Mouse (Mus musculus): ENCODE measurements at regions not wholly inside any gene's neighbourhood (a gene's known extent, or its start where the extent isn't known, plus 50 kb on each side); places are given as distances from the start of the nearest gene placed in this dataset.

DNA sequence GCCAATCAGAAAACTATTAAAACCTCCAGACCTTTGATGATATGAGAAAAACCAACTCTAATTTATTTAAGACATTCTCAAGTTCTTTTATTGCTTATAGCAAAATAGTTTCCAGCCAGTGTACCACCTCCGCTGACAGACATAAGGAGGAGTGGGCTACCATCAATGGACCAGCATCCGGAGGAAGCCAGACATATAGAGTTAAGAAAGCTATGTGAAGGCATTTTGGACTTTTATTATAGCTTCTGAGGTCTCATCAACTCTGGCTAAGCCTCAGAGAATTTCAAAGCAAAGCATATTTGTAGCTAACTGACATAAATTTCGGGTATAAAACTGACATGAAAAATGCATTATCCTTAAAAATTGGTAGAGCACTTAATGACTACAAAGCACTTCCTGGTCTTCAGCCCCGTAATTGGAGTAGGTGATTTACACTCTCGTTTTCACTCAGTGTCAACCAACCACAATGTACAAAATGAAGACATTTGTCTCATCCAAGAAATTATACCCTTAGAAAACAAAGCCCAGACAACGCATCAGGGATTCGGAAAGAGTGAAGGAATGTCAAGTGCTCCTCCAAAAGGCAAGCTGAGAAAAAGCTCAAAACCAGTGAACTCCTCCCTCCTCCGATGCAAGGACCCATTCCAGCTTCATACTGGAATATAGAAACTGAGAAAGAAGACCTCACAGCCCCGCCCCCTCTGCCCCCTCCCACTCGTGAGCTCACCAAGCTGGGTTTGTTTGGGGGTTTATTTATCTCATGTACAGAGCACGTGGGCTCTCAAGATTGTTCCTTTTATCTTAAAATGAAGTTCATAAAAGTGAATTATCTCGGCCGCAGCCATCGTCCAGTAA, 208.5 kb downstream of the Mreg start:
- intact Hi-C loops (cut with DNase I): no loop called here

DNA sequence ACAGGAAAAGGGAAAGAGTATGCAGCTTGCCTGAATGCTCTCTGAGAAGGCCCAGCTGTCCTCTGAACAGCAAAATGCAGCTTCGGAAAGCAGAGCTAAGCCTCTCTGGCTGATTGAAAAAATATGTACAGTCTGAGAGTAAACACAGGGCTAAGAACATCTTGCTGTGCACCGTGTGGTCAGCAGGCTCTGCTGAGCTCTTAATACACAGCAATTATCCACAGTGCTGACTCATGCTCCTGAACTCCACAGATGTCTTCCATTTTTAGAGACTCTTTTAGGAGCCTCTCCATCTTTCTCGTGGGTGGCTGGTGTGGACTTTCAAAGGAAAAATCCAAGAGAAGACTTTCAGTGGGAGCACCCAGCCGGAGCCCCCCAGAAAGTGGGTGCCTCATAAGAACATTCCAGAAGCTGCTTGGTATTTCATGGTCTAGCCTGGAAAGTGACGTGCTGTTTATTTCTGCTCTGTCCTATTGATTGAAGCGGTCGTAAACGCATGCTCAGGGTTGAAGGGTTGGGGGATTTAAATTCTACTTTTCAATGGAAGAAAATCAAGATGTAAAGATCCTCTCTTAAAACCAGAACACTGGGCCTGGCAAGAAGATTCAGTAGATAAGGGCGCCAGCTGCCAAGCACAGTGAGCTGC, 209.5 kb downstream of the Mreg start:
- intact Hi-C loops (cut with DNase I): no loop called here

DNA sequence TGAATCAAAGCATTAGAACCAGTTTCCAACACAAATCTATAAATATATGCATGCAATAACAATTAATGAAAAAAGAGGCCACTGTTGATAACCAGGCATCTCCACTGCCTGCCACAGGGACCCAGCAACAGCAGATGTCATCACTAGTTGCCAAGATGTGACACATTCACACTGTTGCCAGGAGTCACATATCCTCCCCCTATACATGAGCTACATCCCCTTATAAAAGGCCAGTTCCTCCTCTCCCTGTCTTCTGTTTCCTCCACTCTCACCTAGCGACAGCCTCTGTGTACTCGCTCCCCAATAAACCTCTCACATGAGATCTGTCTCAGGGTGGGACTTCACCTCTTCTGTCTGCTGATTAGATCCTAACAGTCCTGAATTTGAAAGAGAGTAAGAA, 211.4 kb downstream of the Mreg start:
- intact Hi-C loops (cut with DNase I): no loop called here

DNA sequence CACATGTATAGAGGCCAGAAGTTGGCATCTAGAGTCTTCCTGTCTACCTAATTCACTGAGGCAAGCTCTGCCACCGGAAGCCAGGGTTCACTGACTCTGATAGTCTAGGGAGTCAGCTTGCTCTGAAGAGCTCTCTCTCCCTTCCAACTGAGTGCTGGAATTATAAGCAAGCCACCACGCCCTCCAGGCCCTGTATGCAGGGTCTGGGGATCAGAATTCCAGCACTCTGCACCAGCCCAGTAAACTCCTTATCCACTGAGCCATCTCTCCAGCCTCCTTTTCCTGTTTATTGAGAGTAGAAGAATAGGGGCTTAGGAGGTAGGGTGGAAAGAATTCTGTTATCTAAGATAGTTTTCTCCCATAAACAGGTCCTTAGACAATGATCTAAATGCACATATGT, 215.3 kb downstream of the Mreg start:
- intact Hi-C loops (cut with DNase I): no loop called here

DNA sequence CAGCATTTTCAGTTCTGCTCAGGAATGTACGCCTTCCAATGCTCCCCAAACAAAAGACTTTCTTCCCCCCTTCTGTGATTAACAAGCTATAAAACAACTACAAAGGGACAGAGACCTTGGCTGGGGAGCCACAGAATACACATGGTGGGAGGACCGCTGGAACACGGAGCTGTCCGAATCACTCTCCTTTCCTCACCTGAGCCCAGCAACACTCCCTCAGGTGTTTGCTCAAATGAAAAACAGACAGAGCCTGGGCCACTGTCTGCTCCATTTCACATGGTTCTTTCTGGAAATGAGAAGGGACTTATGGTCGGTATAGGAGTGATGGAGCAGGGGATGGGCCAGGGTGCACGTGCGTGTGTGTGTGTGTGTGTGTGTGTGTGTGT, 215.9 kb downstream of the Mreg start:
- intact Hi-C loops (cut with DNase I): no loop called here

DNA sequence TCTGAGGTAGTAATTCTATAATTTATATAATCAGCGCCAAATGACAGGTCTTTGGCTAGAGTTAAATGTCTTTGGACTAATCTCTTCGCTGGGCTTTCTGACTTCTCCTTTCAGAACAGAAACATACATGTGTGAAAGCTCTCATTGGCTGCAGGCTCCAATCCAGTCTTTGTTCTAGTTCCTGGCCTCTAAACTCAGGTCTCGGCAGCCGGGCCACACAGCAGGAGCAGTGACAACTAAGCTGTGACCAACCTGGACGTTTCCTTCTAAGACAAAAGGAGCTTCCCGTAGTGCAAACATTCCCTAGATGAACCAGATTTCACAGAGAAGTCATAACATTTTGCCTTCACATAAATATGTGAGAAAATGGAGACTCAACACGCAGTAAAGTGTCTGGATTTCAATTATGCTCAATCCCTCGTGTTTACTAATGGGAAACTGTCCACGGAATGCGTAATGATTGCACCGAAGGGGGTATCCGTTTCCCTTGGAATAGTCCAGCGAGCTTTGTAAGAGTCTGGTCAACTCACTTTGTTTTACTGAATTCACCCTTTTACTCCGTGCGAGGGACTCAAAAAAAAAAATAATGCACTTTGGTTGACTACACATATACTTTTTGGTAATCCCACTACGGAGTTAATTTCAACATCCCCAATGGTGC, 216.4 kb downstream of the Mreg start:
- intact Hi-C loops (cut with DNase I): no loop called here

DNA sequence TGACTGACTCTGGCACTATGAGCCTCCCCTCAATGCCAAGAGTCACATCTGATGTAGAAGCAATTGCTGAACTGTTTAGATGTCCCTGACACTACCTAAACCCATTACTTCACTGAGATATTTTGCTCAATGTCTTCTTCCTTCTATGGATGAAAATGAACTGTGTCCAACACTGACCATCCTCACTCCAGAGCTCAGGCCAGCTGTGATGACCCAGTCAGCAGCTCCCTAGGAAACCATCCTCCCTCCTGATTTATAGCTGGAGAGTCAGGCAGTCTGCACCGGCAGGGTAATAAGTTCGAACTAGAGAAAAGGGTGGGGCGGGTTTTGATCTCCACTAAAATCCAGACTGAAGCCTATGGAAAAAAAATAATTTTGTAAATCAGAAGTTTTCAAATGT, 221.2 kb downstream of the Mreg start:
- intact Hi-C loops (cut with DNase I): no loop called here

DNA sequence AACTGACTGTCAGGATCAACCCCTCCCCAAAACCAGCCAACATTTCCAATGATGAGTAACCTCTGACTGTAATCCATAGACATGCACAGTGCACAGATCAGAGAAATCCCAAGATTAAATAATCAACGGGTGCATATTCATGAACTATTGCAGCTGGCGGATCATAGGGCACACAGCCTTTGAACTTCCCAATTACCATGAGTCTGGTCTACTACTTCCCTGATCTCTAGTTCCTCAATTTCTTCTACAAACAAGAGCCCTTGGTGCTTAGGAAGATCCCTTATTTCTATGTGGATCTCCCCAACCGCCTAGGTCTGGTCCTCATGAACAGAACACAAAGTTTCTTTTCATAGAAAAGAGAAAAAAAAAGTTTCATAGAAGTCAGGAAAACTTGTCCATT, 224.0 kb downstream of the Mreg start:
- intact Hi-C loops (cut with DNase I): no loop called here

DNA sequence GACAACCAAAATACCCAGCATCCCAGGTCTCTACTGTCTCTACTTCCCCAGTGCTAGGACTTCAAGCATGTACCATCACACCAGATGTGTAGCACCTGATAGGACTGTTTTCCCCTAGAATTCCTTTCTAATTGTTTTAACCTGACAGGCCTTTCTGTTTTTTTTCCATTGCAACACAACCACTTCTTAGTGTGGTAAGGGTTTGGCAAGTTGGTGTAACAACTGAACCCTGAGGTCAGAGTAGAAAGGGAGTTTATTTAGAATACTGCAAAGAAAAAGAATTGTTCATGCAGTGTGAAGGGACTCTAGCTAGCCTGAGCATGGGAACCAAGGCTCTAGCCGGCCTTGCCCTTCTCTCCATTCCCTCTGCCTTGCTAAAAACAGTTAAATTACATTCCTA, 226.1 kb downstream of the Mreg start:
- intact Hi-C loops (cut with DNase I): no loop called here

DNA sequence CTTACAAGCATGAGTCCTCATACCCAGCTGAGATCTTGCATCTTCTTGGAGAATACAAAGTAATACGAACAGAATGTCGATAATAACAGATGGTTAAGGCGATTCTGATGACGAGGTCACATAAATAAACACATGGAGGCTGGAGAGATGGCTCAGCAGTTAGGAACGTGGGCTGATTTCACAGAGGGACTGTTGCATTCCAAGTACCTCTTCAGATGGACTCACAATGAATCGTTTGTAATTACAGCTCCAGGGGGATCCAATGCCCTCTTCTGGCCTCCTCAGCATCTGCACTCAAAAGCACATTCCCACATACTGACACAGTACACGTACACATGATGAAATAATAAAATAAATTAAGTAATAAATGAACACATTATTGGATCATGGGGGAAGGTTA, 228.3 kb downstream of the Mreg start:
- intact Hi-C loops (cut with DNase I): no loop called here

DNA sequence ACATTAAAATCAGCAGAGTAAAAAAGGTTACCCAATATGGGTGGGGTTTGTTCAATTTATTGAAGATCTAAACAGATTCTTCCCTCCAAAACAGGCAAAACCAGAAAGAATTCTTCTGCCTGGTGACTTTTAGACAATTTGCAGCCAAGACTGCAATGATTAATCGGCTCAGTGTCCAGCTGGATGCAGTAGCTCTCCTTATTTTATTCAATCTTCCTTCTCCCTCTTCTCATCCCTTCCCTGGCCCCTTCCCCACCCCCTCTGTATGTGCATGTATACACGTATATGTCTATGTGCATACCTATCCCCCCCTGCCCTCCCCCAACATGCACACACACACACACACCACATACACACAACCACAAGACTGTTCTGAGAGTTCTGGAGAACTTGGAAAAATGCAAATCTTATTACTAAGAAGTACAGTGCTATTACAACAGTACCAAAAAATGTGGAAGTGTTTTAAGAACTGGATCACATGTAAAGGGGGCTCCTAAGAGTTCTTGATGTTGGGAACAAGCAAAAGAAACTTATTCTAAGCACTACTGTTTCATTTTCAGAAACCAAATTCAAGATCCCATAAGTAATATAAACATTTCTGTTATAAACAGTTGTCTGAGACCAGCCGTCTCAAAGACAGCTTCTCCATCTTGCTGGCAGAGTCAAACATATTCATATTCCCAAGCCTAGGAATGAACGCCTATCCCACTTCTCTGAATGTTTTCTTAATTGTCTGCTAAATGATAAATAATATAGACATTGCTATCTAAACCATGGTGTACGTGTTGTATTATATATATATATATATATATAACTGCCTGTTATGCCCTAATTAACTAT, 229.5 kb downstream of the Mreg start:
- intact Hi-C loops (cut with DNase I): no loop called here

DNA sequence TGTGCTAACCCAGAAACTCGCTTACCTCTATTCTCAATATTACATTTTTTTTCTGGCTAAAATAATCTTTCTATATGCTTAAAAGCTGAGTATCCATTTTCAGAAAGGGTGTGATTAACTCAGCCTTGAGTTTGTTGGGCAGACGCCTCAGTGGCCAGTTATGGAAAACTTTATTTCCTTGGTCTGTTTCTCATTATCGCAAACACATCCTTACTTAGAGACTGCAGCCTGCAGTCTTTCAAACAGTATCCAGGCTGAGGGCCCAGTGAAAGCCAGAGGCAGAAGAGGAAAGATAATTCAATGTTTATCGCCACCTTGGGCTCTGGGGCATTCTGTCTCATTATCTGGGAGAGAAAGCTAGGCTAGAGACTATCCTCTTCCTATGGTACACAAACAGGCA, 231.5 kb downstream of the Mreg start:
- intact Hi-C loops (cut with DNase I): no loop called here

DNA sequence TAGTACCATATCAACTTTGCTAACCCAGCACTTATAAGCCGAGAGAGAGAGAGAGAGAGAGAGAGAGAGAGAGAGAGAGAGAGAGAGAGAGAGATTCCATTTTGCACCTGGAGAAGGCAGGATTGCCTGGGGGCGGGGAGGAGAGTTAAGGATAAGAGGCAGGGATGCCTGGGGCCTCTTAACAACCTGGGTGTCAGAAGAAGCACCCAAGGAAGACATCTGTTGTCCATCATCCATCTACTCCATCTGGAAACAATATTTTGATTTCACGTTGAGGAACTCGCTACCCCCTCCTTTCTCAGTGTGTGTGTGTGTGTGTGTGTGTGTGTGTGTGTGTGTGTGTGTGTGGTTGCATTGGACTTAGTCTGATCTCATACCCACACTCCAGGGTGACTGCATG, 232.8 kb downstream of the Mreg start:
- intact Hi-C loops (cut with DNase I): no loop called here

DNA sequence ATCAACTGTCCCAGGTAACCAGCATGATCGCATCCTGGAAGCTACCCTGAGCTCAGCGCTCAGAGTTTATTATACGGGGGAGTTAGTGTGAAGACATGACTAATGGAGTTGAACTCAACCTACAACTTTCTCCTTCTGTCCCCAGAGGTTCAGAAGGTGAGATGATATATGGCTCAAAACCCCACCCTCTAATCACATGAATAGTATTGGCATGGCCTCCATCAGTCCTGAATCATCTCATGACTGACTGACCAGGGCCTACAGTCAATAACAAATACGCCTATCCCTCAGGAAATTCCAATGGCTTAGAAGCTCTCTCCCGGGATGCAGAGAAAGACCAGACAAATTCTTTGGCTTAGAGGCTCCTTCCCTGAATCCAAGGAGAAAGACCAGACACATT, 234.7 kb downstream of the Mreg start:
- intact Hi-C loops (cut with DNase I): no loop called here

DNA sequence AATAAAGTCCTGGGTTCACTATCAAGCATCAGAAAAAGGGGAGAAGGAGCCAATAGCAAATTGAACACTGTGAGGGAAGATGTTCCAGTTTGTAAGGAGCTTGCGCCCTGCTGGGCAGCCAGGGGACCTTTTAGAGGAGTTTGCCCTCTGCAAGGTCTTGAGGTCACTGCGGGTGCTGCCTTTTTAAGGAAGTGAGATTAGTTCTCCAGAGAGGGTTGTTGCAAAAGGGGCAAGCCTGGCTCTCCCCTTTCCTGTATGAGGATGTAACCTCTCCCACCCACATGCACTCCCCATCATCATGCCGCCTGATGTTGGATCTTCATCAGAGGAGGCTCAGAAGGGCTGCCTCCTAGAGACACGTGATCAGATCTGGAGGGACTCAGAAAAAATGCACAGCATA, 237.4 kb downstream of the Mreg start:
- intact Hi-C loops (cut with DNase I): no loop called here

DNA sequence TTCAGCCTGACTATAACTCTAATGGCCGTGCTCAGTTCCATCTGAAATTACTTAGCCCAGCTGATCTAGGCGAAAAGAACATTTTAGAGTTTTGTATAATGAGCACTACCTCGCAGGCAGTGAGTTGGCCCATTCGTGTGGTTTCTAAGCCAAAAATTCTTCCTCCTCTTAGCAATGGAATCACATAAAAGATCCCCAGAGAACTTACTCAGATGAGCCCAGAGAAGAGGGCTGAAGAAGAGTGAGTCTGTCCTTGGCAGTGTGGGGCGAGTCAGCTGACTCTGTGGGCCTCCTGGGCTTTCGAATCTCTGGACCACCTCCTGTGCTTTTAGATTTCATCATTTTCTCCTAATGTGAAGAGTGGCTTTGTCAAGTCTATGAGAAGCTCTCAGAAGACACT, 240.2 kb downstream of the Mreg start:
- intact Hi-C loops (cut with DNase I): no loop called here

DNA sequence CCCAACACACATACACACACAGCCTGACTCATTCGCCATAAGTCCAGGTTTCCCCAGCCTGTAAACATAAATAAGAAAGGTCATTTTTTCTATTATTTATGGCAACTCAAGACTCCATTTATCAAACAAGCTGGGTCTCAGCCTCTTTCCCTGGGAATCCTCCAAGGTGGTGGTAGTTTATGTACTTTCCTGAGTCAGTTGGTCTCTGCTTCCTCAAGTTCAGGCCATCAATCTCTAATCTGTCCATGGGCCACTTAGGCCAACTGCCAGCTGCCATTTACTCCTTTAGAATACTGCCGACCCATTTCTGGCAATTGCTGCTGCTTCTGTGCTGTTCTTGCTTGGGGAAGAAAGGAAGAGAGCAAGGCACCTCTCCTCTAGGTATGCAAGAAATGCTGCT, 241.3 kb downstream of the Mreg start:
- intact Hi-C loops (cut with DNase I): no loop called here

DNA sequence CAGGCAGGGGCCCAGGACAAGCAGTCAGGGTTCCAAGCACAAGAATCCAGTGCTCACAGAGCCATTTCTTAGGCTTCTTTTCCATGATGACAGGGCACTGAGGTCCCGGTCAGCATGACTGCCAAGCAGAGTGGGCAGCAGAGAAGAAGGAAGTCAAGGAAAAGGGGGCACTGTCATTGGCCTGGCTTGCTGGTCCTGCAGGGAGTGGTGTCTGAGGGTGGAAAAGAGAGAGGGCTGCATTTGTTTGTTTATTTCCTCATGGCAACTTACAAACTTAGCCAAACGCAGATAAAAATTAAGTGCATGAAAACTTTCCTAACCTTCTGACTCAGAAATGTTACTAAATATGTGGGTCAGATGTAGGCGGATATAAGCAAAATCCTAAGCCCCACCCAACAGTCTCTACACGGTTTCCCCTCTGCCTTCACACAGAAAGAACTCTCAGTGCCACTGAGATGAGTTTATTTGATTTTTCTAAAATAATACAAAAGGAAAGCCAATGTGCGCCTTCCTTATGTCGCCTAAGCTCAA, 244.5 kb downstream of the Mreg start:
- intact Hi-C loops (cut with DNase I): no loop called here

DNA sequence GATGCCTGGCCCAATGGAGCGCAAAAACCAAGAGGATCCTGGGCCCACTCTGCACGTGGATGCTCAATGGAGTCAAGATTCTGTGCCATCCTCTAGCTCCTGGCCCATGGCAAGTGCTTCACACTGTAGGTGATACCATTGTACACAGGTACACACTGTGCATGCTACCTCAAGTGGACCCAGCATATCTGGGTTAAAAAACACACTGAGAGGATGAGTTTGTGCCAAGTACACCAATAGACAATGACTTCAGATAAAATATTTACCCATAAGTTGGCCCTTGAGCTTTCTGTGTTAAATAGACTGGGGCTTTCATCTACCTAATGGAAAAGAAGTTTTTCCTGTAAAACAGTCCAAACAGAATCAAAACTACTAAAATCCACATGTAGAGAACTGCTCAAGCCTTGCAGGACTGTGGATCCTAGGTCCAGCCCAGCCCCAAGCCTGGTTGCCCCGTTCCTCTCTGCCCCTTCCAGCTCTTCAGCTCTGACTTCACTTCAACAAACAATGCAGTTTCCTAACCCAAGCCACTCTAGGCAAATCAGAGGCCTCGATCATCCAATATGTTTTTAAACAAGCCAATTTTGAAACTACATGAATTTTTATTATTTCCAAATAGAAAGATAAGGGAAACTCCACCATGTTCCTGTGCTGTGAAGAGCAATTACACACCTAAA, 247.5 kb downstream of the Mreg start:
- intact Hi-C loops (cut with DNase I): no loop called here

DNA sequence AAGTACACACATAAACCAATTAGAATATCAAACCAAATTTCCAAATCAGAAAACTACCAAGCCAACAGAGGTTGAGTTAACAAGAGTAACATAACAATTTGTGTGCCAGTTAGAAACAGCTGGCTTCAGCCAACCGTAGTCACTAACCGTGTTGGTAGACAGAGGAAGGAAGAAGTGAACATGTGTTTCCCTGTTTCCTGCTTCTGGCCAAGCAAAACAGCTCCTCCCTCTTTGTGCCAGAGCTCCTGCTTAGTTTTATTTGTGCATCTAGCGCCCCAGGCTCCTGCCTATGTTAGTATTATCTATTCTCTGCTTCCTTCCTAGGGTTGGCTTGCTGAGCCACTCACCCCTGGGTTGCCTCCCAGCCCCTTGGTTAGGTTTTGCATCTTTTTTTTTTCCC, 255.2 kb downstream of the Mreg start:
- intact Hi-C loops (cut with DNase I): no loop called here

DNA sequence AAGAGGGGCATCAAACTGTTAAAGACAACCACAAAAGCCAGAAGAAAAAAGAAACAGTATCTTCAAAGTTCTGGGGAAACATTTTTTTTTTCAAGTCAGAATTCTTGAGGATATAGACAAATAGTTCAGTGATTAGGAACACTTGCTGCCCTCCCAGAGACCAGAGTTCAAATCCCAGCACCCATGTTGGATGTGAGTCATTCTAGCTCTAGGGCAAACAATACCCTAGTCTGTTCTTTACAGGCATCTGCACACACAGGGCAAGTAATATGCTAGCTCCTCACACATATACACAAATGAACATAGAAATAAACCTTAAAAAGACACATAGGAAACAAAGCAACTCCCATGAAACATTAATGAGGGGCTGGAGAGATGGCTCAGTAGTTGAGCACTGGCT, 256.8 kb downstream of the Mreg start:
- intact Hi-C loops (cut with DNase I): no loop called here

Measured in adrenal gland (tissue).